Mouse (Mus musculus): ENCODE results near the gene Tex30. TPM values are rescaled to one million over a fixed set of nuclear protein-coding genes. Genes with fewer than 3 reads are reported as not detected.
A peak's percentile ranks its signal among the peaks of the same experiment; 100 is the strongest.

Tex30 gene
- polyA plus RNA-seq, 1 experiment from 2014 or later: 47.6 TPM

GRCm38 (mm10) chr1:44041797-44042554 lies 60.3 kb downstream of the Tex30 start:
- Histone ChIP-seq H3K27ac (replicated peaks) (no peak overlapping the region), H3K9me3 (ENCODE audit: control insufficient read depth, low read length) (no peaks in the 10 kb centered on the region), H3K27me3 (ENCODE audit: control insufficient read depth, insufficient read depth, low read length) (no peaks in the 10 kb centered on the region), H3K4me2 (replicated peaks; ENCODE audit: low read depth) (peak overlapping the region; percentile 75), H3K9ac (ENCODE audit: low read length) (peak overlapping the region; percentile 59), H3K4me1 (replicated peaks; ENCODE audit: control insufficient read depth, insufficient read depth) (no peaks in the 10 kb centered on the region), H3K36me3 (ENCODE audit: control insufficient read depth, insufficient read depth, low read length) (no peaks in the 10 kb centered on the region), H3K4me3 (ENCODE audit: low read depth, low read length) (peak overlapping the region; percentile 52)
- TF ChIP-seq CTCF (IDR thresholded peaks at IDR 0.05; ENCODE audit: low read depth) (peak; percentile 92), EP300 (optimal IDR thresholded peaks at IDR 0.05) (no peak)
- peak; percentile 69 for ATAC-seq (ENCODE audit: low FRiP score, low TSS enrichment)
- WGBS: under 1% methylated on average over 17 of the region's 17 CpGs
- DNase-seq (ENCODE audit: low spot score): peak; percentile 66

Other genes with a start within 250 kb of the Tex30 start
- gene Tpp2, start 168.8 kb downstream of the Tex30 start, polyA plus RNA-seq (2015; fragmentation: Nextera tagmentation; extraction: Ambion mirVana): 34.5 and 34.8 TPM in 2 replicates
- 0.29 and 0.47 TPM in 2 replicates for gene Mettl21c, start 82.4 kb downstream of the Tex30 start, polyA plus RNA-seq (2015; fragmentation: Nextera tagmentation; extraction: Ambion mirVana)
- gene Gm8251, start 40.5 kb downstream of the Tex30 start, polyA plus RNA-seq (2015; fragmentation: Nextera tagmentation; extraction: Ambion mirVana): 0.01 and 0.04 TPM in 2 replicates
- 19.5 and 20.6 TPM in 2 replicates for gene Kdelc1, start 16.4 kb upstream of the Tex30 start, polyA plus RNA-seq (2015; fragmentation: Nextera tagmentation; extraction: Ambion mirVana)
- 7.4 and 8.0 TPM in 2 replicates for gene Bivm, start 16.5 kb upstream of the Tex30 start, polyA plus RNA-seq (2015; fragmentation: Nextera tagmentation; extraction: Ambion mirVana)
- 9.1 and 9.7 TPM in 2 replicates for gene Ercc5, start 45.3 kb upstream of the Tex30 start, polyA plus RNA-seq (2015; fragmentation: Nextera tagmentation; extraction: Ambion mirVana)
- 0.02 and 0.10 TPM in 2 replicates for gene Mettl21e, start 116.5 kb upstream of the Tex30 start, polyA plus RNA-seq (2015; fragmentation: Nextera tagmentation; extraction: Ambion mirVana)